Mouse (Mus musculus): ENCODE results near the gene Adamtsl1.
A peak's percentile ranks its signal among the peaks of the same experiment; 100 is the strongest.

Adamtsl1 gene

DNA sequence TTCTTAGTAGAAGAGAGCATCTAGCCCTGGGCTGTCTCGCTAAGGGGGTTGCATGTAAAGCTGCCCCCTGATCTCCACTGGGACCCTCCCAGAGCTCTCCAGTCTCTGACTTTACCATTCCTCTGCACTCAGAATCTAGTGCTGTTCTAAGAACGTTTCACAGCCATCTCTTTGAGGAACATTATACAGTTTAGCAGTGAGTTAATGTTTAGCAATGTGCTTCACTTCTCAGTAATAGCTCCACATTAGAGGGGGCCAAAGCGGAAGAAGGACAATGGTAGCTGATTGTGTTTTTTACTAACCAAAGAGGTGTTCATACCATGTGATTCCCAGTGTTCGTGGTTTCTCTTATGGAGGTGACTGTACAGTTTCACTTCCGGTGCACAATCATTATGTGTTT lies 425.5 kb downstream of the Adamtsl1 start:
- no peak for DNase-seq

DNA sequence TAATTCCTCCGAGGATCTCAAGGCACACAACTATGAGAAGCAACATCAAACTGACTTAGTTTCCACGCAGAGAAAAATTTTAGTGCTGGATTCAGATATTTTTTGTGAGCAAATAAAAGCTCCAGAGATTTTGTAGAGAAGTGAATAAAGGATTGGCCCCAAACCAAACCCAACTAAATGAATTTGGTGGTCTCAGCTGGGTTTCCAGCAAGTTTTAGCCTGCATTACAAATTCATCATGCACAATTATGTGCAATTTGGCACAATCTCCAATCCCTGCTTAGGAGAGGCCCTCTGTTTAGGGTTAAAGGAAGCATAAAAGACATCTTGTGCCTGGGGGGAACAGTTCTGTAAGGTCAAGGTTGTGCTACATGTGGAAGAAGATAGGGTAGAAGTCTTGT lies 427.9 kb downstream of the Adamtsl1 start:
- DNase-seq, result no peak

DNA sequence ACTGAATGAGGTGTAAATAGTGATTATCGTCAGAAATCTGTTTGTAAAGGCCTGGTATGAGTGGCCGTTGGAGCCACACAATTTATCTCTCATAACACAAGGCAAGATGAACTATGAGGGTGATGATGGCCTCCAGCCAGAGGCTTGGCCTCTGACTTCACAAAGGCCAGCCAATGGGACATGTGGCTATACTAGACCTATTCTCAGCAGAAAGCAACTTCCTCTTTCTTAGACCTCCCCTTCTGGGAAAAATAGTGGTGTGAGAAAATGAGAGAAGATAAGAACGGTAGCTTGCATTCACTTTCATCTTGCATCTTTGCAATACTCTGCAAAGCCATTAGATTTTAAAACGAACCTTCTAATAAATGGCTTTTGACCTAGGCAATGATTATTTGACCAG lies 439.6 kb downstream of the Adamtsl1 start:
- peak; percentile 36 to 39 for DNase-seq

GRCm38 (mm10) chr4:85955387-85955786 lies 441.4 kb downstream of the Adamtsl1 start:
- DNase-seq, result no peak

DNA sequence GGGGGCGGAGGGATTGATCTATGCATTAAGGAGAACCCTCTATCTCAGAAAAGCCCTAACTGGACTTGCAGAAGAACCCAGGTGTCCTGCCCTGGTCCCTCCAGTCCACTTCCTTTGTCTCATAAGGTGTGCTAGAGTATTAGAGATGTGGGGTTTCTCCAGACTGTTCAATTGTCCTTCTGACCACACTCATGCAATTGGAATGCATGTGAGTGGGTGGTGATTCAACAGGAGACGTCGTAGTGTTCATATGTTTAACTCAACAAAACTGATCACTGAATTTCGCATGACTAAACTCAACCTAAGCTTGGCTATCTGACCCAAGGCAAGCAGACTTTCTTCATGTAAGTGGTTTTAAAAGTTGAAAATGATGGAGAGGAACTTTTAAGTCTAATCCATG lies 443.3 kb downstream of the Adamtsl1 start:
- DNase-seq, result no peak

GRCm38 (mm10) chr4:85957879-85958278 lies 443.9 kb downstream of the Adamtsl1 start:
- no peak for DNase-seq

DNA sequence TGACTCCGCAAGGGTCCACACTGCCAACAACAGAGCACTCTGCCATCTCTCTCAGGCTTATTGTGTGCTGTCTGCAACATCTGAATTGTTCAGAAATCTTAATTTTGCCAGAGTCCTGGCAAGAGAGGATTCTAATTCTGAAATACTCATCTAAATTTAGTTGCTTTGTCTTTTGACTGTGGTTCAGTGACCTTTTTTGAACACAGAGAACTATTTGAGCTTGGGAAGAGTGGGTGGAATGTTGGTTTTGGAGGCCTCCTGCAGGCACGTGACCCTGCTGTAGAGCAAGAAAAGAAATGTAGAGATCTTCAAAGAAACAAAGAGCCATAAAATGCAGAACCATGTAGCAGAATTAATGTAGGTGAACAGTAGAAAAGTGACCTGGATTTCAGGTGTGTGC lies 445.0 kb downstream of the Adamtsl1 start:
- DNase-seq, result no peak

DNA sequence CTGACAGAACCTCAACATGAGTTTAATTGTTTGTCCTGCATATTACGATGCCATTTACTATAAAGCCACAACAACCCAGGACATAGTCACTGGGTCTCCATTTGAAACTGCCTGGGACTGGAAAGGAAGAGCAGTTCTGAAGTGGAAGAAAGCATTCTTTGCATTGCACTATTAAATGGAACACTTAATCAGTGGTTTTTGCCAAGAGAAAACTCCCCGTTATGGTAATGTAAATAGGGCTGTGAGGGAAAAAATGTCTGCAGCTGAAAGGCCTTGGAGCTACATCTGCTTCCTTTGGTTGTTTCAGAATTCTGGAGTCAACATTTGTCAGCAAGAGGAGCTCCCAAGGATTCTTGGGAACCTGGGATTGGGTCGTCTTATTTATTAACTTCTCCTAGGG lies 462.2 kb downstream of the Adamtsl1 start:
- no peak for DNase-seq

- DNase-seq, result peak; percentile 22 to 32
Observed at GRCm38 (mm10) chr4:85979206-85979605, 465.2 kb downstream of the Adamtsl1 start.

GRCm38 (mm10) chr4:86006596-86006995 lies 492.6 kb downstream of the Adamtsl1 start:
- DNase-seq, result no peak

GRCm38 (mm10) chr4:86013640-86014039 lies 499.7 kb downstream of the Adamtsl1 start:
- no peak for DNase-seq

DNA sequence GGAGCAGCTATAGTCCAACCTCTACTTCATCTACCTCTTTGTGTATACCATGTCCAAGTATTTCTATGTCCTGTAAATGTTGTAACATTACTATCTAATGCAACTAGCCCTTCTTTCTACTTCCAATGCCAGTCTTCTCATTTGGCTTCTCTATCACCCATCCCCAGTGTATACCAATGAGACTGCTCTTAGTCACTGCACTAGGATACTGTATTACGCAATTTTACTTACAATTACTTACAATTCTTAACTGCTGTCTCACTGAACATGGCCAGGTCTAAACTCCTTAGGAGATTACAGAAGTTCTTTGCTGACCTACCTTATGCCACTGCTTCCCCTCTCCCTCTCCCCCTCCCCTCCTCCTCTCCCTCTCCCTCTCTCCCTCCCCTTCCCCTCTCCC lies 505.0 kb downstream of the Adamtsl1 start:
- no peak for DNase-seq

DNA sequence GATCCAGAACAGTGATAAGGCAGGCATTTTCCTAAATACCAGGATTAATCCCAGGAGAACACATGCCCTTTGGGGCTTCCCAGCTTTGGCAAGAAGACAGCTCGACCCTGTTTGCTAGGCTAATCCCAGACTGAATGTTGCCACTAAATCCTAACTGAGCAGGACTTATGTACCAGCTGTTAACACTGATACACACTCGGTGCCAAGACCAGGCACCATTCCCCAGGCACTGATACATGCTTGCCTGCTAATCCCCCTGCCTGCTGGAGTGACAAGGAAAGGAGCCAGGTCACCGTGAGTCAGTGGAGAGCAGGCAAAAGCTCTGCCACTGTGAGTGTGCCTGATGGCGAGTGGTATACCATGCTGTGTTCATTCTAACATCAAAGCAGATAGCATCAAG lies 505.6 kb downstream of the Adamtsl1 start:
- DNase-seq, result no peak

DNA sequence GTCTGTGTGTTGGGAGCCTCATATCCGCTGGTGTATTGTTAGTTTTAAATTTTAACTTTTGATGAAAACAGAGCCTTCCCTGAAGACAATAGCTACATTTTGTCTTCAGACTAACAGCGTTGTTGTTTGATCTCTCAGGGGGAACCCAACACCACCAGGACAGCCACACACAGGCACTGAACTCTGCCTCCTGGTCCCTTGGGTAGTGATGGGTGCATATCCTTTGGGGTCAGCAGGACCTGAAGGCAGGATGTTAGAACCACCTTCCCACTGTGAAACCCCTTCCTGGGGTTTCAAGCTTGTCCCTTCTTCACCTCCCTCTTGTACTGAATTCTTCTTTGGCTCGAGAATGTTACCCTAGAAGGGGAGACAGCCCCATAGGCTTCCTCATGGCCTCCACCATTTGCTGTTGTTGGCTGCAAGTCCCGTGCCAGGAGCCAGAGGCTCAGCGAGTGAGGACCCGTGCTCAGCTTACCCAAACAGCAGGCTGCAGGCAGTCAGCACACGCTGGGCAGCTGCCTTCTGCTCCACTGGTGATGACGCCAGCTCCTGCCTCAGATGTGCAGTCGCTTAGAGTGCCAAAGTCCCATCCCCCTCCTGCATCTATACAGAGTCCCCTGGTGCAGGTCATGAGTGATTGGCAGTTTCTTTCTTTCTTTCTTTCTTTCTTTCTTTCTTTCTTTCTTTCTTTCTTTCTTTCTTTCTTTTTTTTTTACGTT lies 506.6 kb downstream of the Adamtsl1 start:
- peak in 1 of 2 experiments; percentile 8 for DNase-seq

- peak; percentile 56 to 64 for DNase-seq
Observed at GRCm38 (mm10) chr4:86024573-86025160, 510.7 kb downstream of the Adamtsl1 start.

GRCm38 (mm10) chr4:86029486-86029885 lies 515.5 kb downstream of the Adamtsl1 start:
- DNase-seq, result no peak

DNA sequence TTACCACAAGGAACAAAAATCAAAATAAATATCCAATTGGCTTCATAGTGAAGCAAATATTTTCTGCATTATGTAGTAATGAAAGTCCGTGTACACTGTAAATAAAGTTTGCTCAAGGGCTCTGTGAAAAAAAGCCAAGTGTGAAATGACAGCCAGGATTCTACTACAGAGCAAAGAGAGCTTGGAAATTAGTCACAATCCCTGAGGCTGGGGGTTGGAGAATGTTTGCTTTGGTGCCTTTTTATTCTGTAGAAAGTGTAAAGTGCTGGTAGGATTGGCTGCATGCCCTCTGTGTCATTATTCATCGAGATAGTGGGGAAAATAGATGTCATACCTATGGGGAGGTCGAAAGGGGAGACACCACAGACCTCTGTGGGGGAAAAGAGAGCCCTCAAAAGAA lies 516.2 kb downstream of the Adamtsl1 start:
- DNase-seq, result no peak

DNA sequence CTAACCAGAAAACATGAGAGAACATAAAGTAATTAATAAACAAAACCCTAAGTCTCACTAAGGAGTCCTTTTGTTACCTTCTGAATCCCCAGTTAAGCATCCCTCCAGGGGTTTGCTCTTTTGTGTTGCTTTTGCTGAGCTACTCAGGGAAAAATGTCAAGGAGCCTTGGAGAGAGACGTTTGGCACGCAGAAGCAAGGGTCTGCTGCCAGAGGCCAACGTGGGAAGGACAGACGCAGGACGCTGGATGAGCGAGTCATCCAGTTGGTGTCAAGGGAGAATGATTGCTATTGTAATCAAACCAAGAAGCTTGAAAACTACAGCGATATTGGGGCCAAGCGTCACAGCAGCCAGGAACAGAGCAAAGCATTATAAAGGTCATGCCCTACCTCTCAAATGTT lies 517.1 kb downstream of the Adamtsl1 start:
- DNase-seq, result peak in 1 of 2 experiments; percentile 19

- peak in 1 of 2 experiments; percentile 22 for DNase-seq
Observed at GRCm38 (mm10) chr4:86040921-86041320, 526.9 kb downstream of the Adamtsl1 start.

DNA sequence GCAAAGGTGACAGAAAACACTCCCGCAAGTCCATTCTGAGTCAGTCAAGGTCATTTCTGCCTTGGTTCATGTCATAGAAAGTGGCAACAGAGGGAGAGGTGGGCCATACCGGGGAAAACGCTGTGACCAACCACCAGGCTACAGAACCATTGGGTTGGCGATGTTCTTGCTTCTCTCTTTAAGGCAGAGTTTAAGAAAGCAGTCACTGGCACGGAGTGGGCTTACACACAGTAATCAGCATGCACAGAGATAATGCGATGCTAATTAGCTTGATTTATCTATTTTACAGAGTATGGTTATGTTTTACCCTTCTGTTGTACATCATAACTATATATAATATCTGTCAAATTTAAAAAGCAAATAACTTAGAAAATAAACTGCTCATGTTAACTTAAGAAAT lies 531.5 kb downstream of the Adamtsl1 start:
- no peak for DNase-seq

GRCm38 (mm10) chr4:86045876-86046275 lies 531.9 kb downstream of the Adamtsl1 start:
- DNase-seq, result peak in 1 of 2 experiments; percentile 11

DNA sequence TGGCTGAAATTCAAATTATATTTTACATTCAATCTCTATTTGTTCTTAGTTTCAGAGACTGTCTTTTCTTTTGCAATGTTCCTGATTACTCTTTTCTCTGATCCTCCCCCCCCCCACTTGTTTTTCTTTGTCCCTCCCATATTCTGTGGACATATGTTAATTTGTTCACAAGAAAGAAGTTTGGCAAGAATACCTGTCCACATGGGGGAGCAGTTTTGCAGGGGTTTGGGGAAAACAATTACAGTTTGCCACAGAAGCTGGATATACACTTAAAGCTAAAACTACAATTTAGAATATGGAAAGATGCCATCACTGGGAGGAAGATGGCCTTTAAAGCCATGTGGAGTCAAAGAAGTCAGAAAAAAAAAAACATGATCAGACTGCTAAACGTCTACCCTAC lies 532.9 kb downstream of the Adamtsl1 start:
- no peak for DNase-seq

DNA sequence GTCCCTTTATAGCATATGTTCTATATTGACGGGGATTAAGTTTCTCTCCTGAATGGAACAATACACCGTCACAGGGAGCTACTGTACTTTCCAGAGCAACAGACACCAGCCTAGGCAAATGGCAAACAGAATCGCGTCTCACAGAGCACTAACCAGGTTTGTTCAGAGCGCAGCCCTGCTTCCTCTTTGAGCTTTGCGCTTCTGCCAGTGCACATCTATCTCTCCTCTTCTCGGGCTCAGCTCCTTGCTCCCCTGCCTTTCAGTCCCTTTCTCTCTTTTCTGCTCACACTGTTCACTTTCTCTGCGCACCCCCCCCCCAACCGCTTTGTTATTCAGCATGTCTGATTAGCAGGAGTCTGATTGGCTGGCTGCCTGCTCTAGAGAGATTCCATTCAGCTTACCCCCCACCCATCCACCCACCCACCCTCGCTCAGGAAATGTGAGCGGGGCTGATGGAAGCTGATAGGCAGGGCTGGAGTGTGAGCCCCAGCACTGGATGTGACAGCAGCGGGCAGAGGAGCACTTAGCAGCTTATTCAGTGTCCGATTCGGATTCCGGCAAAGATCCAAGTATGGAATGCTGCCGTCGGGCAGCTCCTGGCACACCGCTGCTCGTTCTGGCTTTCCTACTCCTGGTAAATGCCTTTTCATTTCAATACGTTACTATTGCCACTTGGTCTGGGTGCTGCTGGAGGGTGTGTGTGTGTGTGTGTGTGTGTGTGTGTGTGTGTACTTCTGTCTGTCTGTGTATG lies 539.7 kb downstream of the Adamtsl1 start:
- peak; percentile 74 to 85 for DNase-seq

DNA sequence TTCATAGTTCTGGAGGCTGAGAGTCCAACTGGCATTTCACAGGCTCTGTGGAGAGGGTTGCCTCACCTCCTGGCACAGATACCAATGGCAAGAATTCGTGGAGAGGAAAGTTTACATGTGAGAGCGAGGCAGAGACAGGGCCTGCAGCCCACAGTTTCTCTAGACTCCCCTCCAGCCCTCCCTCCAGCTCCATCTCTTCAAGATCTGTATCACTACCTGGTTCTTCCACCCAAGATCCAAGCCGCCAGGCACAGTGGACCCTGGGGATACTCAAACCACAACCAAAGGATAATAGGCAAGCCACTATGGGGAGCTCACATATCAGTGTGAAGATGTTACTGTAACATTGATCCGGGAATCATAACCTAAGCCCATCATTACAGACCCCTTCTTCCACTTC lies 546.6 kb downstream of the Adamtsl1 start:
- no peak for DNase-seq
